Mouse (Mus musculus): ENCODE data around the gene Uqcc1.

DNA sequence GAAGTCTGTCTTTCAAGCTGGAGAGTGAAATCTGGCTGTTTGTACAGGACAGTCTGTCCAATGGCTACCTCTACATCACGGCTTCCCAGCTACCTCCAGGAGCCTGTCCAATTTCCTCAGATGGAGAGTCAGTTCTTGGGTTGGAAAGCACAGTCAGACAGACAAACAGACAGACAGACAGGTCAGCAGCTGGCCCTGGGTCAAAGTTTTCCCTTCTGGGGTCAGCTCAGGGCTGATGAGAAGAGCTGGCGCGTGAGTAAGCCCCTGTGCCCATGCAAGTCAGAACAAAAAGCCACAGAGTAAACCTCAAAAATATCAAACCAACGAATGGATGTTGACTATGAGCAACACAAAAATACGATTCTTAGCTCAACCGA lies 26.5 kb downstream of the Uqcc1 start:
- TF ChIP-seq EP300 (IDR thresholded peaks at IDR 0.05; ENCODE audit: low read length), result no peak
- no peak for TF ChIP-seq POLR2AphosphoS2 (IDR thresholded peaks at IDR 0.05; ENCODE audit: low read depth, low read length)

All from CH12.LX (cell line).